Mouse (Mus musculus) right cerebral cortex, adult 18-20 months (tissue): ENCODE data around the gene Os9.
"Not testable (repeated sequence)": the region's sequence is repeated elsewhere in the genome, so short reads cannot be mapped to it uniquely, and the experiment has no call there.

Source experiments
- DNase-seq: peaks from one replicate; pipeline ENCODE4 v3.0.0; 2022; ENCODE audit warnings: mixed read lengths

Gene Os9

DNA sequence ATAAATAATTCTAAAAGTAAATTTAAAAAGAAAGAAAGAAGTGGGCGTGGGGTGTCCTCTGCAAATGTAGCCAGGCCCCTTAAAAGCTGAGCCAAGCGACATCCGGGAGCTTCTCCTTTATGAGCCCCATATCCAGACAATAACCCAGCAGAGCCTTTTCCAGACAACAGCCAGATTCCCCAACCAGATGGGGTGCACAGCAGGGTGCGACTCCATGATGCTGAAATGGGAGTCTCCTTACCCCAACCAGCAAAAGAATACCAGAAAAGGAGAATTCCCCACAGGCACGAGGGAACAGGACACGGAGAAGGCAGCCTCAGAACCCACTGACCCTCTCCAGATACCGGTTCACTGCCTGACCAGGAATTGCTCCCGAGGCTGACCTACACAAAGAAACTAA lies 22.3 kb upstream of the Os9 start:
- no peak for DNase-seq

DNA sequence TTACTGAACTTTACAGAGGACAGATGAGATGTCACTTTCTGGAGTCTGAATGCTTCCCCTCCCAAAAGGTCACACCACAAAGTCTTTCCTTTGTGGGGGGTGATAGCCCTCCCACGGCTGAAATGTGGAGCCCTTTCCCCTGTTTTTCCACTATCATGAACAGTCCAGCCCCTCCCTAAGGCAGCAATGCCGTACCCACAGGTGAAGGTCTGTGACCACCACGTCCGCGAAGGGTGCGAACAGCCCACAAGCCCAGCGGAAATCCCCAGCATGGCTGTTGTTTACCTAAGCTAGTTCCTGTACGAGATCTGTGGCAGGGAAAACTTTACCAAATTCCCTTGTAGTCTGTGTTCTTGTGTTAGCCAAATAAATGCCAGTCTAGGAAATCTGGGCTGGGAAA lies 20.6 kb upstream of the Os9 start:
- no peak for DNase-seq

DNA sequence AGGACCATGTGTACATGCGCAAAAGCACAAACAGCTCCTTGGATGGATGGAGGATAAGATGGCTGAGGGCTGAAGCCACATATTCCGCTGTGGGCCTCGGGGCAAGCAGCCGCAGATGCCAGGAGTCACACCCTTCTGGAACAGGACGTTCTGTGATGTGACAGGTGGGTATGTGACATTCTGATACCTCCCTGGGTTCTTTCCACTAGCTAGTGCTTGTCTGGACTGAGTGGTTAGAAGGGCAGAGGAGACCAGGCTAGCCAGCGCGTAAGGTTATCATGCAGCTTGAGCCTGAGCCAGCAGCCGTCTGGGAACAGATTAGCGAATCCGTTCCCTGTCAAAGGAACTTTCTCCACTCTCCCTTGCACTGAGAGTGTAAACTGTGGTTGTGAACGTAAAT lies 20.0 kb upstream of the Os9 start:
- DNase-seq, result no peak

DNA sequence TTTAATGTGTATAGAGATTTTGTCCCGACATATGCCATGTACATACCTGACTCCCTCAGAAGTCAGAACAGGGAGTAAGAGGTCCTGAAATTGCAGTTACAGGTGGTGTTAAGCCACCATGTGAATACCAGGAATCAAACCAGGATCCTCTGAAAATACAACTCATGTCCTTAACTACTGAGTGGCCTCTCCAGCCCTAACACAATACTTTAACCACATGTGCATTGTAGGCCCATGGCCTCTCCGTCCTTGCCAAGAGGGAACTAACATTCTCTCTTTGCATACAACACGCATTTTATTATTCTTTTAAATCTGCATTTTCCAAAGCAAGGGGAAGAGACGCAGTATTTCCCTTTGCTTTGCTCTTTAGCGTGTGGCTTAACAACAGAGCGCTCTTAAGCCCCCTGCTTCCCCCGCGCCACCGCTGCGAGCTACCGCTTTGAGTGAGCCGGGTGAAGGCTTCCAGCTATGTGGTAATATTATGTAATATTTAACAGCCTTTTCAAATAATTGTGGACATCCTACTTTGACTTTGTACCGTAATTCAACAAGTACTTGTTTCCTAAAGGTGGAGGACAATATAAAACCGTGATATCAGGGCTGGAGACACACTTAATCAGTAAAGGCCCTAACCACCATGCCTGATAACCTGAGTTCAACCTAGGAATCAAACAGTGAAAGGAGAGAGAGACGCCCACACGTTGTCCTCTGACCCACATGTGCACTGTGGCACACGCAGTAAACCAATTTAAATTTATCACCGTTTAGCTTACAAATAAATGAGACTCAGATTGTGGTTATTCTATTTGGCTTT lies 17.6 kb upstream of the Os9 start:
- no peak for DNase-seq

DNA sequence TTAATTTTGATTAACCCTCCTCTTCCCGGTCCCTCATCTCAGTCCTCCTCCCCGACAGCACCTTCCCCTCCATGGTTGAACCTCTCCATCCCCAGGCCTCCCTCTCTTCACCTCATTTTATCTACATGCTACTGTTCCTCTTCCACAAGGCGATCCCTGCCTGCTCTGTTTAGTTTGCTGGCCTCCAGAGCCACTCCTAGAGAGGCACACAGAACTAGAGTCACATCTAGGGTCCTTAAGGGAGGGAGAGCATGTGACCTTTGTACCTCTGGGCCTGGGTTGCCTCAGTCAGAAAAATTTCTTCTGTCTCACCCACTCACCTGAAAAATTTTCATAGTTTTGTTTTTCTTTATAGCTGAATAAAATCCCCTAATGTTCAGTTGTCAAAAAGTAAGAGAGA lies 17.0 kb upstream of the Os9 start:
- DNase-seq, result no peak

DNA sequence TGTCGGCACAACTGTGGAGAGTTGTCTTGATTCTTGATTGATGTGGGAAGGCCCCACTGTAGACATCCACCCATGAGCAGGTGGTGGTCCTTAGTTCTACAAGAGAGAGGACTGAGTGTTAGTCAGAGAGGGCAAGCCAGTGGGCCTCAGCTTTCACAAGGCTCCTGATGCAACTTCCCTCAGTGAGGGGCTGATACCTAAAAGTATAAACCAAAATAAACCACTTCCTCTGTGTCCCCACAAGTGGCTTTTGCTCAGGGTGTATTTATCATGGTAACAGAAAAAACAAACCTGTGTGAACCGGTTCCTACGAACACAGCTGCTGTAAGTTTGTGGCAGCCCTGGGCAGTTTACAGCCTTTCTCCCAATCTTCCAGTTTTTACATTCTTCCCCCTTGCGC lies 15.6 kb upstream of the Os9 start:
- no peak for DNase-seq

DNA sequence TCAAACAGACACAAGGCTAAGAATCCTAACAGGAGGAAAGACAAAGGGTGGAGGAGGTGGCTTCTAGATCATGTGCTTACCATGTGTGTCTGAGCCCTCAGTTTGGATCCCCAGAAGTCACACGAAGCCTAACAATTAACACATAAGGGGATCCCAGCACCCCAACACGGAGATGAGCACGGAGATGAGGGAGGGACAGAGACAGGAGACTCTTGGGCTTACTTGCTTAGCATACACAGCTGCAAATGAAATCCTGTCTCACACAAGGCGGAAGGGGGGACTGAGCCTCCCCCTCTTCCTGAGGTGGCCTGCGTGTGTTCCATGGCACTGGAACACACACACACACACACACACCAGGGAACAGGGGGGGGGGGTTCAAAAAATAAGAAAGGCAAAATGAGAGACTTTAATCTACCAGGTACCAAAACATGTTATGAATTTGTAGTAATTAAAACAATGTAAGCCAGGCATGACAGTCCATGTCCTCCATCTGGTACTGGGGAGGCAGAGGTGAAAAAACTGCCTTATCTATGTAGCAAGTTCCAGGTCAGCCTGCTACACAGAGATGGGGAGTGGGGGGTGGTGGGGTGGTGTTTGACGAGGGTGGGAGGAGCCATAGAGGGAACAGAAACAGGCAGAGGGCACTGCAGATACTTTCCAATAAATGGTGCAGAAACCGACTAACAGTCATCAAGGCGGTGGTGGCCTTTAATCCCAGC lies 14.3 kb upstream of the Os9 start:
- DNase-seq, result no peak

DNA sequence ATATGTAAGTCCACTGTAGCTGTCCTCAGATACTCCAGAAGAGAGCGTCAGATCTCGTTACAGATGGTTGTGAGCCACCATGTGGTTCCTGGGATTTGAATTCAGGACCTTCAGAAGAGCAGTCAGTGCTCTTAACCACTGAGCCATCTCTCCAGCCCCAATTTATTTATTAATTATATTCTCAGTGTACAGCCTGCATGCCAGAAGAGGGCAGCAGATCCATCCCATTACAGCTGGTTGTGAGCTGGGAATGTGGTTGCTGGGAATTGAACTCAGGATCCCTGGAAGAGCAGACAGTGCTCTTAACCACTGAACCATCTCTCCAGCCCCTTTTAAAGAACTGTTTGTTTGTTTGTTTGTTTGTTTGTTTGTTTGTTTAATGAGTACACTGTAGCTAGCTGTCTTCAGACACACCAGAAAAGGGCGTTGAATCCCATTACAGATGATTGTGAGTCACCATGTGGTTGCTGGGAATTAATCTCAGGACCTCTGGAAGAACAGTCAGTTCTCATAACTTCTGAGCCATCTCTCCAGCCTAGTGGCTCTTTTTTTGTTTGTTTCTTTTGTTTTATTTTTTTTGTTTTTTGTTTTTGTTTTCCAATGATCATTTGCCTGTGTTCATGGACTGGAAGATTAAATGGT lies 13.6 kb upstream of the Os9 start:
- not testable (repeated sequence) for DNase-seq

DNA sequence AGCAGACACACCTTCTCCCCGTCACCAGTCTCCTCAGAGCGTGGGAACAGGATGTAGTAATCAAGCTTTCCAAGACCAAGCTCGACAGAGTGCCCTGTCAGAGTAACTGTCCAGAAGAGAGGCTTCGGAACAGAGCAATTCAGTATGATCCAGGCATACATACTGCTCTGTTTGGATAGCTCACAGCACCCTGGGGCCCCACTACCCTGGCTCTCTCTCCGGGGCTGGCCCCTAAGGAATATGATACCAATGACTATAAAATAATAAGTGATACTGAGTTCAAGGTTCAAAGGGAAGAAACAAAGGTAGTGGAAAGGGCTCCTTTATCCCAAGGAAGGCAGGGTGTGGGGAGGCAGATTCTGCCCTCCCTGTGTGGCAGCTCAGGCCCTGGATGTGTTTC lies 11.5 kb upstream of the Os9 start:
- DNase-seq, result no peak

DNA sequence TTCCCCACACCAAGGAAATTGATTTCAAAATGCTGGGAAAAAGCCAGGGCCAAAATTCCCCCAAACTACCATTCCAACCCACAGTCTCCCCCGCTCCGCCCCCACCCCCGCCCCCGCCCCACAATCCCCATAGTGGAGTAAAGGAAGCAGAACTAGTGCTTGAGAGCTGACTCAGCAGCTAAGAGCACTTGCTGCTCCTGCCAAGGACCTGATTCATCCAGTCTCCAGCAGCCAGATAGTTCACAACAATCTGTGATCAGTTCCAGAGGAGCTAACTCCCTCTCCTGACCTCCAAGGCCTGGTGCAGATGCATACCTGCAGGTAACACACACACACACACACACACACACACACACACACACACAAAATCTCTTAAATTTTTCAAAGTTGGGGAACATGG lies 8.5 kb upstream of the Os9 start:
- DNase-seq, result no peak

DNA sequence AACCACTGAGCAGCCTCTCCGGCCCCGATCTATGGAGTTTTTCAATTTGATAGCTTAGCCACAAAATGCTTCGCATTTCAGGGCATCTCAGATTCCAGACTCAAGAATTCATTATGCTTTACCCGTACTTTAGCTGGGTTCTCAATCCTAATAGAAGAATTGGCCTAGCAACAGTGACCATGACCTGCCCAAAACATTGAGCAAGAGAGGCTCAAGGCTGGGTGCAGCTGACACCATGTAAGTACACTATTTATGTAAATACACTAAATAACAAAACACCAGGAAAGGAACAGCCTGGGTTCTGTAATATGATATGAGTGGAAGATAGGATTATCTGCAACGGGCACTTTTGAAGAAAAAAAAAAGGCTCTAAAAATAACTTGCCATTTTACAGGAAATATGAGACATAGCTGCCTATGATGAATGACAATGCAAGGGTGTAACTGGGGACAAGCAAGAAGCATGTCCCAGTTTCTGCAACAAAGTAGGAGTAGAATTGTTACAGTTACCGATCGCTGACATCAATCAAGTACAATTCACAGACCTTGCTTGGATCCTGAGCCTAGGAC lies 6.9 kb upstream of the Os9 start:
- no peak for DNase-seq

DNA sequence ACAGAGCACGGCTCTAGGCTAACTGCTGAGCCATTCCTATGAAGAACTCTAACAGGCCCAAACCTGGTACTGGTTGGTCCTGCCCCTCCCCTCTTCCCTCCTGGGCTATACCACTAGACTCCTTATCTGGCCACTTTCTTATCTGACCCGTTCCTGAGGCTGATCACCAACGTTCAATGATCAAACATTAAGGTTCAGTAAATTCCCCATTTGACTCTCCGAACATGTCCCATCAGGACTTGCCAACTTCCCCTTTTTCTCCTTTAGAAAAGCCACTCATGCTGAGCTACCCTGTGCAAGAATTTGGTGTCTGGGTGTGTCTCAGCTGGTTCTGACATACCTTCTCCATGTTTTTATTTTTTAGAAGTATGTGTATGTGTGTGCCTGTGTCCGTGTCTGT lies 5.6 kb upstream of the Os9 start:
- DNase-seq, result no peak

DNA sequence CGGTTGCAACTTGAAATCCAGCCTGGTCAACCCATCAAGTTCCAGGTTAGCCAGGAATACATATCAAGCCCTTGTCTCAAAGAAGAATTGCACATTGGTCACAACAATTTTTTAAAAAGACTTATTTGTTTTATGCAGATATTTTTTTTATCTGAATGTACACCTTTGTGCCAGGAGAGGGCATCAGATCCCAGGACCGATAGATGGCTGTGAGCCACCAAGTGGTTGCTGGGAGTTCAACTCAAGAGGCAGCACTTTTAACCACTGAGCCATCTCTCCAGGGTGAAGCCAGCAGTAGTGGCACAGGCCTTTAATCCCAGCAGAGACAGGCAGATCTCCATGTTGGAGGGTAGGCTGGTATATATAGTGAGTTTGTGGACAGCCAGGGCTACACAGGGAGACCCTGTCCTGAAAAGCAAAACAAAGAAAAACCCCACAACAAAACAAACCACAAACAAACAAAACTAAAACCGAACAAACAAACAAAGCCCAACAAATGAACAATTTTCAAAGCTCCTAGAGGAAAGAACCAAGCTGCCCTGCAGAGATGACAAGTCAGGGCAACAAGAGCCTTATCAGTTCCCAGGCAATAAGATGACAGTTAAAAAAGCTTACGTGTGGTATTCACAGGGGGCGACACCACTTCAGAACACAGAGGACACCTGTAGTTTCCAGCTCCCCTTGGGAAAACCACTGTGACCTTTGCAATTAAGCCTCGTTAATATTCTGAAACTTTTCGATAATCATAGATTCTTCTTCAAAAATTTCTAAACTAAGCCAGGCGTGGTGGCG lies 4.5 kb upstream of the Os9 start:
- DNase-seq, result peak; percentile 41

DNA sequence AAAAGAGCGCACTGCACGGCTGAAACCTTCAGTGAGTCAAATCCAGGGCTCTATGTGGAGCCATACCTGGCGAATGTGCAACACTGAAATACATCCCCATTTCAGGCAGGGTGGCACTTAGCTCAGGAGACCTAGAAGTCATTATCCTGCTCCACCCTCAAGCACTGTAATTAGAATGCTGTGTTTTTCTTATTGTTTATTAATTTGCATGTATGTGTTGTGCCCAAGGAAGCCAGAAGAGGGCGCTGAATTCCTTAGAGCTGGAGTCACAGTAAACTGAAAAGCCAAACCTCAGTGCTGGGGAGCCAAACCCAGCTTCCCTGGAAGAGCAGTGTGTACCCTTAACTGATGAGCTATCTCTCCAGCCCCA lies 2.5 kb upstream of the Os9 start:
- DNase-seq, result peak; percentile 80

DNA sequence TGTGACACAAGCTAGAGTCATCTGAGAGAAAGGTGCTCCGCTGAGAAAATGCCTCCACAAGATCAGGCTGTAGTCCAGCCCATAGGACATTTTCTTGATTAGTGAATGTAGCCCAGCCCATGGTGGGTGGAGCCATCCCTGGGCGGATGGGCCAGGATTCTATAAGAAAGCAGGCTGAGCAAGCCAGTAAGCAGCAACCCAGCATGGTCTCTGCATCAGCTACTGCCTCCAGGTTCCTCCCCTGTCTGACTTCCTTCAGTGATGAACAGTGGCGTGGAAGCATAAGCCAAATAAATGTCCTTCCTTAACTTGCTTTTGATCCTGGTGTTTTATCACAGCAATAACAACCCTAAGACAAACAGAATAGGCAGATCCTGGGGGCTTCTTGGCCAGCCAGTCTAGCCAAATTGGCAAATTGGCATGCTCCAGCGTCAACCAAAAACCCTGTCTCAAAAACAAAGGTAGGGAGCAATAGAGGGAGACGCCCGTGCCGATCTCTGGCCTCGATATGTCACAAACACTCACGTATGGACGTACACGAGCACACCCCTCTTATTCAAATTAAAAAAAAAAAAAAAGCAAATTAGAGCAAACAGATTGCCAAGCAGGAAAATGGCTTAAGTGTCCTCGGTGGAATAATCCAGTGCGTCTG lies 2.0 kb upstream of the Os9 start:
- peak; percentile 66 for DNase-seq

DNA sequence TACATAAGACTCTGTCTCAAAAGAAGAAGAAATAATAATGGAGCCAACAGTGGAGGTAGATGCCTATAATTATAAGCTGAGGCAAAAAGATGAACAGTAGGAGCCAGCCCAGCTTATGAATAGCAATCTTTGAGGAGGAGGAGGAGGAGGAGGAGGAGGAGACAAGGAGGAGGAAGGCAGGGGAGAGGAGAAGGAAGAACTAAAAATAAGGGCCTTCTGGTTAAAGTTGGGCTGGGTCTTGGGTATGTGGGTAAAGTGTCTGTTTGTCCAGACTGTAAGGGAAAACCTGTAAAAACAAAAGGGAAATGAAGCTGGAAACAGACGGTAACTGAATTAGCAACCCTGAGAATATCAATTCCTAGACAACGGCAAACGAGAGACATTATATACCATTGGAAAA lies 1.1 kb upstream of the Os9 start:
- no peak for DNase-seq

DNA sequence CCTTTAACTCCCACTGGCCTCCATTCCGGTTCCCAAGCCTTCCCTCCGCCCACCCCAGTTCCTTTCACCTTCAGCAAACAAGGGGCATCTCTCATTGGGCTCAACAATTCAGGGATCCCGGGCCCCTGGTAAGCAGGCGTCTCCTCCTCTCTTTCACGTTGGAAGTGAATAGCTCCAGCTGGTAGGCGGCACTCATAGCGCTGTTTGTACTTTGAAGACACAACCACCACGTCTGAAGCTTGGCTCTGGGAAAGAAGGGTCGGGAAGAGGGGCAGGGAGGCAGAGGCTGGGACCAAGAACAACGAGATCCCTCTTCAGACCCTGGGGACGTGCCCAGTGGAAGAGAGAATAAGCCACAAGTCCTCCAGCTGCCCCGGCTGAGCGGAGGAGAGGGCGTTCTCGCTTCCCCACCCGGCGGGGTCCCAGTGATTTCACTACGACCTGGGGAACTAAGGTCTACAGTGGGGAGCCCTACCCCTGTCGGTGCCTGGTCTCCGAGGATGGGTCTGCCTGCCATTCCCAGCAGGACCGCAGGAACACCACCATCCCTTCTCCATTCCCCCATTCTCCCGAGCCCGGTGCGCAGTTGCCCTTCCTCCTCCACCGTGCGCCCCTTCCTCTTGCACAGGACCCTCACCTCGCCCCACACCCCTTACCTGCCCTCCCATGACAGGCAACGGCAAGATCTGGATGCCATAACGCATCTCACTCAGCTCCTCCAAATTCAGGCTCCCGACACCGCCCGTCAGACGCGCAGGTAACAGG lies 448 bp downstream of the Os9 start:
- DNase-seq, result no peak

DNA sequence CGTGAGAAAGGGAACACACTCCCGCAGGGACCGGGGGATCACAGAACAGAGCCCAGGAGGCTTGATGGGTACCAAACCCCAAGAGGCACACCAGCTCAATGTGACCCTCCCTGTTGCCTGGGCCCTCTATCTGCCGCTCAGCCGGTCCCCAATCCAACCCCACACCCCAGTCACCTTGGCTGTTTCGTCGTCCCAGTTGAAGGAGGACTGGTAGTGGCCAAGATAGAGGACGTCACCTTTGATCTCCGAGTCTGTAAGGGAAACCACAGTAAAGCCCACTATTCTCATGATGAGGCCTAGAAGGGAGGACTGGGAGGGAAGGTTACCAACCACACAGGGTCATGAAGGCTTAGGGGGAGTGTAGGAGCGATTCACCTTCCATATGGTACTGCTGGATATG lies 1.7 kb downstream of the Os9 start:
- DNase-seq, result no peak

DNA sequence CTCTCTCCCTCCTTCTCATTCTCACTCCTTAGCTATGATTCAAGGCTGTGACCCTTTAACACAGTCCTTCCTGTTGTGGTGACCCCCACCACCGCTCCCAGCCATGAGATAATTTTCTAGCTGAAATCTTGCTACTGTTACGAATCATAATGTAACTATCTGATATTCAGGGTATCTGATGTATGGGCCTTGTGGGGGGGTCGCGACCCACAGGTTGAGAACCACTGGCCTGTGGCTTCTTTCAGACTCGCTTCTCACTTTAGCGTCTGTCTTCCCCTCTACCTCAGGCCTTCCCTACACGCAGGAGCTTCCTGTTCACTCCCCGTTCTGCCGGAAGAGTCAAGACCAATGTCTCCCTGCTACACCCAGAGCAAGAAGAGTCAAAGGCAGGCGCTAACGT lies 2.5 kb downstream of the Os9 start:
- no peak for DNase-seq

DNA sequence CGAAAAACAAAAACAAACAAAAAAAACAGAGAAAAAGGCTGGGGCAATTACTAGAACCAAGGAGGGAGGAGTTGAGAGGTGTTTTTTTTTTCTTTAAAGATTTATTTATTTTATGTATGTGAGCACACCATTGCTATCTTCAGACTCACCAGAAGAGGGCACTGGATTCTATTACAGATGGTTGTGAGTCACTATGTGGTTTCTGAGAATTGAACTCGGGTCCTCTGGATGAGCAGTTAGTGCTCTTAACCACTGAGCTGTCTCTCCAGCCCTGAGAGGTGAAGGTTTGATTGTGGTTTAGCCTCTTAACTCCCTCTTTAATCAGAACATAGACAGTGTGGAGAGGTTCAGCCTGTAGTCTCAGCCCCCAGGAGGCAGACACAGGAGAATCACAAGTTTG lies 5.9 kb downstream of the Os9 start:
- no peak for DNase-seq

DNA sequence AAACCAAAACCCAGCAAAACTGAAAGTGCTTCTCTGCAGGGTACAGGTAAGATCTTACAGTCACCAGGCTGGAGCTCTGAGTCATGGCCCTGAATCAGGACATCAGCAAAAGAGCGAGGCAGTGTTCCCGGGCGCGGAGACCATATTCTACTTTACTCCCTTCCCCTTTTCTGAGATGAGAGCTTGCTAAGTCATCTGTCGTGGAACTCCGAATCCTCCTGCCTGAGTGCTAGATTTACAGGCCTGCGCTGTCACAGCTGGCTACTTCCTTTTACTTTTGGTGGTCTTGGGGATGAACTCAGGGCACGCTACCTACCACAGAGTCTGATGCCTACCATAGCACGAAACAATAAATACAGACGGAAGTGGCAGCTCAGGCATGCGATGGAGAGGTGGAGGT lies 6.5 kb downstream of the Os9 start:
- DNase-seq, result no peak
